Mouse (Mus musculus): ENCODE measurements around the gene Il21.

Gene Il21

GRCm38 (mm10) chr3:37185534-37185933 lies 46.9 kb downstream of the Il21 start:
- no peak for DNase-seq

- no peak for DNase-seq
Measured at GRCm38 (mm10) chr3:37182415-37183269, 49.8 kb downstream of the Il21 start.

- DNase-seq = no peak
Measured at GRCm38 (mm10) chr3:37181041-37181440, 51.4 kb downstream of the Il21 start.

GRCm38 (mm10) chr3:37180039-37180743 lies 52.2 kb downstream of the Il21 start:
- DNase-seq = peak; percentile 44 to 50

- DNase-seq = no peak
Measured at GRCm38 (mm10) chr3:37179472-37179871, 53.0 kb downstream of the Il21 start.

- DNase-seq = no peak
Measured at GRCm38 (mm10) chr3:37174711-37175572, 57.5 kb downstream of the Il21 start.

GRCm38 (mm10) chr3:37173285-37173684 lies 59.2 kb downstream of the Il21 start:
- DNase-seq = no peak

Measured in B cell, adult 2 months (primary cell).